Mouse (Mus musculus) embryonic facial prominence, embryonic 11.5 days (tissue): ENCODE measurements around the gene Mllt6. TPM values are rescaled to one million over a fixed set of nuclear protein-coding genes. Genes with fewer than 3 reads are reported as not detected.
"Not testable (repeated sequence)": the region's sequence is repeated elsewhere in the genome, so short reads cannot be mapped to it uniquely, and the experiment has no call there.

ENCODE experiments used
- ATAC-seq: fragments of 200-750 bp; cut with Nextera tagmentation; replicated peaks from 2 replicates; pipeline ENCODE4 v1.8.0; 2017; ENCODE audit warnings: low read depth; ENCODE audit not compliant: insufficient number of reproducible peaks, low FRiP score, low TSS enrichment
- DNase-seq: peaks from one replicate; pipeline ENCODE4 v3.0.0-alpha.2; 2015; ENCODE audit warnings: low spot score
- H3K27ac ChIP-seq: fragments of 300-500 bp; sonication (generic); replicated peaks from 2 replicates; pipeline ENCODE4 v1.5.1; 2014; ENCODE audit warnings: mild to moderate bottlenecking, low read depth, low read length, control low read depth
- H3K27me3 ChIP-seq: fragments of 300-500 bp; sonication (generic); 2 replicates; pipeline ENCODE4 v1.6.1; 2014; ENCODE audit warnings: mild to moderate bottlenecking, low read length, moderate library complexity, mixed read lengths; ENCODE audit not compliant: control insufficient read depth, insufficient read depth
- H3K36me3 ChIP-seq: fragments of 300-500 bp; sonication (generic); replicated peaks from 2 replicates; pipeline ENCODE4 v1.6.1; 2014; ENCODE audit warnings: low read depth, mild to moderate bottlenecking, low read length, moderate library complexity, mixed read lengths; ENCODE audit not compliant: control insufficient read depth, insufficient read depth
- H3K4me1 ChIP-seq: fragments of 300-500 bp; sonication (generic); 2 replicates; pipeline ENCODE4 v1.6.1; 2014; ENCODE audit warnings: low read length, mixed read lengths; ENCODE audit not compliant: control insufficient read depth, insufficient read depth
- H3K4me2 ChIP-seq: fragments of 300-500 bp; sonication (generic); 2 replicates; pipeline ENCODE4 v1.6.1; 2014; ENCODE audit warnings: low read depth, mild to moderate bottlenecking, control low read depth, low read length, moderate library complexity
- H3K4me3 ChIP-seq: fragments of 300-500 bp; sonication (generic); 2 replicates; pipeline ENCODE4 v1.5.1; 2014; ENCODE audit warnings: low read depth, low read length, control low read depth
- H3K9ac ChIP-seq: fragments of 300-500 bp; sonication (generic); replicated peaks from 2 replicates; pipeline ENCODE4 v1.6.1; 2014; ENCODE audit warnings: mild to moderate bottlenecking, control low read depth, low read length
- H3K9me3 ChIP-seq: fragments of 300-500 bp; sonication (generic); replicated peaks from 2 replicates; pipeline ENCODE4 v1.6.1; 2016; ENCODE audit warnings: mild to moderate bottlenecking, low read length, inconsistent platforms, mixed read lengths; ENCODE audit not compliant: control insufficient read depth
- WGBS: fragments of 180-500 bp; shearing (Covaris S2); extraction: QIAGEN DNeasy Blood & Tissue Kit; methylation state at CpG from one replicate; pipeline ENCODE4 v1.1.7; 2014; 5-methylcytosine and 5-hydroxymethylcytosine counted together
- polyA plus RNA-seq: library from polyadenylated mRNA; unstranded; fragments of >200 nt; fragmentation: Nextera tagmentation; extraction: Ambion mirVana; gene quantifications from 2 replicates; pipeline ENCODE4 v1.2.1, GENCODE M21; 2014

The Mllt6 gene
- polyA plus RNA-seq, 1 experiment from 2014 or later = 3.7 TPM

DNA sequence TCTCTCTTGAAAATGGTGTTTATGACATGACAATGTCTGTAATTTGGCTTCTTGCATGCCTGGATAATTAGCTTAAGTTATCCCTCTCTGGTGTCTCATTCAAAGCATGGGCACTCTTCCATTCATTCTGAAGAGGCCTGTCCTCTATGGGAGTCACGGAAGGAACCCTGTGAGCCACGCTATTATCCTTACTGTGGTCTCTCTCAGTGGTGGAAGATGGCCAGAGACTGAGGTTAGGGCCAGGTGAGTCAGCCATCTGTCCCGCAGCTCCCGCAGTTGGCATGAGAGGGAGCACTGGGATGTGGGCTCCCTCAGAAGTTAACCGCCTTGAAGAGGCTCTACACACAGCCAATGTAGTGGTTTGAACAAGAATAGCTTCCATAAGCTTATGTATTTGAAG, 12.9 kb upstream of the Mllt6 start:
- H3K9ac ChIP-seq = no peak overlapping the region
- ATAC-seq (no peak), DNase-seq (no peak)
- H3K4me2 ChIP-seq = no peak overlapping the region
- H3K36me3 ChIP-seq = no peaks in the 10 kb centered on the region
- H3K4me3 ChIP-seq = no peak overlapping the region
- no peaks in the 10 kb centered on the region for H3K9me3 ChIP-seq
- no peak overlapping the region for H3K27ac ChIP-seq
- H3K4me1 ChIP-seq = no peaks in the 10 kb centered on the region
- WGBS = 61% methylated on average over 5 of the region's 5 CpGs
- no peaks in the 10 kb centered on the region for H3K27me3 ChIP-seq

DNA sequence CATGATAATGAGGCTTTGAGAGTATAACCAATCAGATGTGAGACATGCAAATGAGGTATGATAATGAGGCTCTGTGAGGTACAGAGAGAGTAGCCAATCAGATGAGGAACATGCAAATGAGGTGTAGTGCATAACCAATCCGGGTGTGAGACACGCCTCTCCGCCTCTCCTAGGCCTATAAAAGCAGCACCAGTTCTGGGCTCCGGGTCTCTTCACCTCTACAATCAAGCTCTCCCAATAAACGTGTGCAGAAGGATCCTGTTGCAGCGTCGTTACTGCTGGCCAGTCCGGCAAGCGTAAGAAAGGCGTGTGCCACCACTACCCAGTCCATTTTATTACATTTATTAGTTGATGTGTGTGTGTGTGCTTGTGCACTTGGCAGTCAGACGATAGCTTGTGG, 9.8 kb upstream of the Mllt6 start:
- not testable (repeated sequence) for H3K4me3 ChIP-seq, H3K27ac ChIP-seq, H3K9me3 ChIP-seq, H3K4me2 ChIP-seq, H3K4me1 ChIP-seq, H3K27me3 ChIP-seq, H3K9ac ChIP-seq, ATAC-seq, DNase-seq, H3K36me3 ChIP-seq
- 93% methylated on average over 11 of the region's 11 CpGs for WGBS

GRCm38 (mm10) chr11:97654210-97654609, 9.0 kb upstream of the Mllt6 start:
- Histone ChIP-seq H3K36me3 (no peaks in the 10 kb centered on the region), H3K9me3 (no peaks in the 10 kb centered on the region), H3K27me3 (no peaks in the 10 kb centered on the region), H3K4me1 (no peaks in the 10 kb centered on the region), H3K4me2 (no peak overlapping the region), H3K27ac (no peak overlapping the region), H3K4me3 (no peak overlapping the region), H3K9ac (no peak overlapping the region)
- no peak for DNase-seq
- ATAC-seq = no peak
- WGBS = 89% methylated on average over 2 of the region's 2 CpGs

- no peak for DNase-seq
- ATAC-seq = no peak
- Histone ChIP-seq H3K36me3 (no peaks in the 10 kb centered on the region), H3K9me3 (no peaks in the 10 kb centered on the region), H3K4me2 (no peak overlapping the region), H3K4me3 (no peak overlapping the region), H3K27me3 (peaks cover 3% of the 10 kb centered on the region; the same call in 1 of the 2 replicates), H3K27ac (no peak overlapping the region), H3K9ac (no peak overlapping the region), H3K4me1 (no peaks in the 10 kb centered on the region; the same call in 1 of the 2 replicates)
- WGBS = 70% methylated on average over 14 of the region's 14 CpGs
These were observed 6.8 kb upstream of the Mllt6 start for GRCm38 (mm10) chr11:97656269-97656971.

DNA sequence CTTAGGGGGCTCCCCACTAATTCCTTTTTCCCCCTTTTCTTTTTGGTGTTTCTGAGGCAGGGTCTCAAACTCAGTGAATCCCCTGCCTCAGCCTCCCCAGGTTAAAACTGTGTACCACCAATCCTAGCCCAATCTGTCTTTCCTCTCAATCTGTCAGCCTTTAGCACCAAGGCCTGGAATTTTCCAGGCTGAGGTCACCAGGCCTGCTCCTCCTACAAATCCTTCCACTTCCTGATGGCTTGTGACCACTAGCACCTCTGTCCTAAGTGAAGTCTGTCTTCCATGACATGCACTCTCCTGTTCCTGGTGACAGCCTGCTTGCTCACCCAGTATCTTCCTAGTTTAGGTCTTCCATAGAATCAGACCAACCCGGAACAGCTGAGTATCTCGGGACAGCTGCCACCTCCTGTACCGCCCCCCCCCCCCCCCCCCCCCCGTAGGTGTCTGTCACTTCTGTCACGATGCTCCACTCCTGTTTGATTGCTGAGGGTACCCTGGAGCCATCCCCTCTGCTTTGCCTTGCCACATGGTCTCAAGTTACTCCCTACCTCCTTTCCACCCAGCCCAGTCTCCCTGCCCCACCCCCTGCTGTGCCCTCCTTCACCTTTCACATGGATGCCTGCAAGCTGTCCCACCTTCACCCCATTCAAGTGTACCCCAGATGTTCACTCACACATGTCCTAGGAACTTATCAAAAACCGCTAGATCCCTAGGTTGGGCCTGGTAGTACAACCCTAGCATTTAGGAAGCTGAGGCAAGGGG, 5.8 kb upstream of the Mllt6 start:
- Histone ChIP-seq H3K9ac (no peak overlapping the region), H3K27ac (no peak overlapping the region), H3K4me3 (no peak overlapping the region), H3K9me3 (no peaks in the 10 kb centered on the region), H3K4me1 (peaks cover 7% of the 10 kb centered on the region), H3K36me3 (no peaks in the 10 kb centered on the region), H3K4me2 (no peak overlapping the region), H3K27me3 (peaks cover 8% of the 10 kb centered on the region)
- ATAC-seq (no peak), DNase-seq (no peak)
- 45% methylated on average over 4 of the region's 6 CpGs for WGBS

- WGBS = 89% methylated on average over 6 of the region's 6 CpGs
- ATAC-seq, H3K36me3 ChIP-seq, H3K9ac ChIP-seq, H3K4me1 ChIP-seq, H3K4me2 ChIP-seq, H3K9me3 ChIP-seq, DNase-seq, H3K27ac ChIP-seq, H3K27me3 ChIP-seq, H3K4me3 ChIP-seq: not testable (repeated sequence)
These were observed 5.2 kb upstream of the Mllt6 start for GRCm38 (mm10) chr11:97657967-97658366.

DNA sequence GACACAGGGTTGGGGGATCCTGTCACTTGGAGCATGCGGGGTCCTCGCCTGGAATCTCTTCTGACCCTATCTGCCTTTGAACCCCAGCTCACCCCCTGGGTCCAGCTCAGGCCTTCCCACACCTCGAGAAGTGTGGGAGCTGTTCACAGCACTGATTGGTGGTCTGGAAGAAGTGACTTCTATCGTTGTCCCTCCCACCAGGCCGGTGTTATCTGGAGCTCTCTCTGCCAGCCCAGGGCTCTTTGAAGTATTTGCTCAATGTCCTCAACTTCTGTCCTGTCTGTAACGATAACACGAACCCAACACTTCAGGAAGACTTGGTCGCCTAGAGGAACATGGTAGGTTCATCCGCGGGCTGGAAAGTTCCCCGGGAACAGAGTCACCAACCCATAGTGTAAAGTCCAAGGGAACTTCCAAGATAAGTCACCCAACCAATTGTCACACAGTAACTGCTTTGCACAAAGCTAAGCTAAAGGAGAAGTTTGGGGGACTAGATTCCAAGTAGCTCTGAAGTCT, 4.4 kb upstream of the Mllt6 start:
- no peak for ATAC-seq
- no peak overlapping the region for H3K9ac ChIP-seq
- peaks cover 7% of the 10 kb centered on the region for H3K4me1 ChIP-seq

More for the DNA sequence above, 4.4 kb upstream of the Mllt6 start:
- Histone ChIP-seq H3K4me3 (no peak overlapping the region), H3K27me3 (peaks cover 8% of the 10 kb centered on the region), H3K4me2 (no peak overlapping the region), H3K9me3 (no peaks in the 10 kb centered on the region), H3K27ac (no peak overlapping the region), H3K36me3 (no peaks in the 10 kb centered on the region)
- no peak for DNase-seq
- WGBS = 72% methylated on average over 11 of the region's 11 CpGs
